20 mouse cellular contexts compared by ENCODE assay signal in the genomic region with DNA sequence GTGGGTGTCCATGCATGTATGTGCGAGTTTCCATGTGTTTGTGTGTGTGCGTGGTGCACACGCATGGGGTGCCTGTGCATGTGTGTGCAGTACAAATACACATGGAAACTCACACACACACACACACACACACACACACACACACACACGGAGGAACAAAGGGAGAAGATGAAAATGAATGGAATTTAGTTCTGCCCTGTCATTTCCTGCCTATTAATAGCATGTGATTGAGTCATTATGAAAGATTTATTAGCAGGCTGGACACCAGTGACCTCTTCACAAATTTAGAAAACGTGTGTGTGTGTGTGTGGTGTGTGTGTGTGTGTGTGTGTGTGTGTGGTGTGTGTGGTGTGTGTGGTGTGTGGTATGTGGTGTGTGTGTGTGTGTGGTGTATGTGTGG.
DNase-seq lines count a peak whose midpoint lies in the region; ATAC-seq and TF ChIP-seq lines count a peak whose summit lies in the region.
"Had no signal": no experiment of that assay in that cellular context is flagged by ENCODE, and none has a peak within 500 bp of the region (broad histone marks: within the 10 kb centered on the region; RNA-seq: fewer than 3 reads in every experiment).

No protein-coding gene starts in this region.

- no peaks in the 10 kb centered on the region for H3K4me1 ChIP-seq in kidney, embryonic 15.5 days
- no peaks in the 10 kb centered on the region for H3K4me1 ChIP-seq in kidney, embryonic 14.5 days (ENCODE audit: control insufficient read depth, insufficient read depth, low read length)
- H3K4me1 ChIP-seq in bone marrow macrophage, adult 2 months (ENCODE audit: control insufficient read depth, insufficient read depth, low read length) = peaks cover 12% of the 10 kb centered on the region
- H3K4me1 ChIP-seq: forebrain, embryonic 15.5 days; liver, embryonic 12.5 days; lung, embryonic 15.5 days had no signal

- ATAC-seq in kidney, embryonic 15.5 days (replicated peaks; ENCODE audit: low FRiP score) = no peak
- no peak for ATAC-seq in kidney, embryonic 14.5 days (ENCODE audit: low FRiP score, low TSS enrichment)
- ATAC-seq in inflammation-experienced regulatory T-cells, adult 6 months = no peak
- ATAC-seq: CD4-positive, CD25-positive, alpha-beta regulatory T cell, adult 4 months; forebrain, embryonic 15.5 days; liver, embryonic 12.5 days had no signal

- H3K9ac ChIP-seq in kidney, embryonic 15.5 days = no peak overlapping the region
- no peak overlapping the region for H3K9ac ChIP-seq in kidney, embryonic 14.5 days (ENCODE audit: low read depth, low read length)
- H3K9ac ChIP-seq: embryonic facial prominence, embryonic 13.5 days; forebrain, embryonic 15.5 days; heart, embryonic 13.5 days; hindbrain, embryonic 15.5 days; liver, embryonic 12.5 days; lung, embryonic 15.5 days had no signal

- H3K9me3 ChIP-seq in kidney, embryonic 15.5 days (replicated peaks) = no peaks in the 10 kb centered on the region
- H3K9me3 ChIP-seq in kidney, embryonic 14.5 days (ENCODE audit: control insufficient read depth, low read length) = no peaks in the 10 kb centered on the region
- H3K9me3 ChIP-seq: embryonic facial prominence, embryonic 13.5 days; forebrain, embryonic 15.5 days; heart, embryonic 13.5 days; hindbrain, embryonic 15.5 days; liver, embryonic 12.5 days; lung, embryonic 15.5 days; midbrain, embryonic 10.5 days had no signal

- 68% methylated on average over 5 of the region's 5 CpGs for WGBS in kidney, embryonic 15.5 days
- 70% methylated on average over 5 of the region's 5 CpGs for WGBS in kidney, embryonic 14.5 days

- no peaks in the 10 kb centered on the region for H3K27me3 ChIP-seq in kidney, embryonic 15.5 days
- no peaks in the 10 kb centered on the region for H3K27me3 ChIP-seq in kidney, embryonic 14.5 days (ENCODE audit: control insufficient read depth, insufficient read depth, low read length)
- H3K27me3 ChIP-seq: embryonic facial prominence, embryonic 13.5 days; forebrain, embryonic 15.5 days; heart, embryonic 13.5 days; hindbrain, embryonic 15.5 days; liver, embryonic 12.5 days; lung, embryonic 15.5 days had no signal

- no peak for TF ChIP-seq POLR2A in bone marrow macrophage, adult 2 months (IDR thresholded peaks at IDR 0.05; ENCODE audit: borderline replicate concordance, low read depth, low read length)

- no peak overlapping the region for H3K4me3 ChIP-seq in kidney, embryonic 15.5 days (replicated peaks)
- no peak overlapping the region for H3K4me3 ChIP-seq in kidney, embryonic 14.5 days (ENCODE audit: low read length)
- no peak overlapping the region for H3K4me3 ChIP-seq in bone marrow macrophage, adult 2 months (ENCODE audit: insufficient read depth, low read length)
- H3K4me3 ChIP-seq: embryonic facial prominence, embryonic 13.5 days; forebrain, embryonic 15.5 days; heart, embryonic 13.5 days; hindbrain, embryonic 15.5 days; liver, embryonic 12.5 days; lung, embryonic 15.5 days; midbrain, embryonic 10.5 days had no signal

- H3K4me2 ChIP-seq in kidney, embryonic 15.5 days = no peak overlapping the region
- no peak overlapping the region for H3K4me2 ChIP-seq in kidney, embryonic 14.5 days (replicated peaks; ENCODE audit: low read depth, low read length)
- H3K4me2 ChIP-seq: embryonic facial prominence, embryonic 13.5 days; forebrain, embryonic 15.5 days; heart, embryonic 13.5 days; hindbrain, embryonic 15.5 days; liver, embryonic 12.5 days; lung, embryonic 15.5 days had no signal

- H3K36me3 ChIP-seq in kidney, embryonic 15.5 days = no peaks in the 10 kb centered on the region
- H3K36me3 ChIP-seq in kidney, embryonic 14.5 days (ENCODE audit: control insufficient read depth, insufficient read depth, low read length) = no peaks in the 10 kb centered on the region
- H3K36me3 ChIP-seq: embryonic facial prominence, embryonic 13.5 days; forebrain, embryonic 15.5 days; heart, embryonic 13.5 days; hindbrain, embryonic 15.5 days; liver, embryonic 12.5 days; lung, embryonic 15.5 days; midbrain, embryonic 10.5 days had no signal

- peak; percentile 42 for DNase-seq in lung, postnatal 10 days
- DNase-seq in lung, postnatal 36 days = no peak
- DNase-seq in ovary, postnatal 14 days (ENCODE audit: low spot score) = no peak
- DNase-seq: adrenal gland, postnatal 14 days; cerebellum, adult 11-12 months; cerebellum, postnatal 14 days; heart, postnatal 4 days; right cerebral cortex, postnatal 4 days had no signal

- TF ChIP-seq CTCF in bone marrow macrophage, adult 2 months (IDR thresholded peaks at IDR 0.05; ENCODE audit: low read depth, low read length) = no peak

- 0 out of 2 replicates have a peak overlapping the region, but pooled peaks have one; percentile 6 for H3K27ac ChIP-seq in kidney, embryonic 15.5 days
- no peak overlapping the region for H3K27ac ChIP-seq in kidney, embryonic 14.5 days (ENCODE audit: low read depth, low read length)
- H3K27ac ChIP-seq in bone marrow macrophage, adult 2 months (ENCODE audit: insufficient read depth, low read depth, low read length) = peak overlapping the region; percentile 6; the same call in 1 of the 2 replicates
- H3K27ac ChIP-seq: embryonic facial prominence, embryonic 13.5 days; forebrain, embryonic 15.5 days; heart, embryonic 13.5 days; hindbrain, embryonic 15.5 days; liver, embryonic 12.5 days; lung, embryonic 15.5 days; midbrain, embryonic 10.5 days had no signal
